Mouse (Mus musculus): Measurements from ENCODE around the gene Rab3ip. TPM values are rescaled to one million over a fixed set of nuclear protein-coding genes. Genes with fewer than 3 reads are reported as not detected.

Gene Rab3ip
- total RNA-seq, 2 experiments from 2014 or later: 24.9 to 29.2 TPM

- DNase-seq: no peak
- intact Hi-C loops (cut with DNase I): no loop called here
These were observed 26.7 kb downstream of the Rab3ip start for GRCm38 (mm10) chr10:116923651-116924495.

- no peak for DNase-seq
- intact Hi-C loops (cut with DNase I): no loop called here
These were observed 28.4 kb downstream of the Rab3ip start for GRCm38 (mm10) chr10:116922161-116922560.

- intact Hi-C loops (cut with DNase I): no loop called here
- no peak for DNase-seq
These were observed 29.2 kb downstream of the Rab3ip start for GRCm38 (mm10) chr10:116921416-116921815.

GRCm38 (mm10) chr10:116920641-116921040, 29.9 kb downstream of the Rab3ip start:
- DNase-seq: no peak
- intact Hi-C loops (cut with DNase I): no loop called here

- intact Hi-C loops (cut with DNase I): no loop called here
- no peak for DNase-seq
These were observed 30.9 kb downstream of the Rab3ip start for GRCm38 (mm10) chr10:116919368-116920317.

DNA sequence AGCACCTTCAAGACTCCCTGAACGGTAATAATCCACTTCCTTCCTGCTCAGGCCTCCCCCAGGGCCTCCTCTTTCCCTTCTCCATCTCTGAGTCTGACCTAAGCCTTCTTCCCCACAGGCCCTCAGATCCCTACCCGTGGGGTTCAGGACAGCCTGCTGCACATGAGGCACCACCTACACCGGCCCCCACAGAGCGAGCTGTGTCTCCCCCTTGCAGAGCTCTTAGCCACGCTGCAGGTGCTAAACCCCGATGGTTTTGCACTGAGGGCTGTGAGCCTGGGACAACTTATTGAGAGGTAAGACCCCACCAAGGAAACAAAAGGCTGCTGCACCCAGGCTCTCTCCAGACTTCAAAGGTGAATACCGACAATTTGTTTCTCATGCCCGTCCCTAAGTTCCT, 34.0 kb downstream of the Rab3ip start:
- intact Hi-C loops (cut with DNase I): no loop called here
- DNase-seq: no peak

GRCm38 (mm10) chr10:116915286-116915685, 35.3 kb downstream of the Rab3ip start:
- intact Hi-C loops (cut with DNase I): no loop called here
- no peak for DNase-seq

DNA sequence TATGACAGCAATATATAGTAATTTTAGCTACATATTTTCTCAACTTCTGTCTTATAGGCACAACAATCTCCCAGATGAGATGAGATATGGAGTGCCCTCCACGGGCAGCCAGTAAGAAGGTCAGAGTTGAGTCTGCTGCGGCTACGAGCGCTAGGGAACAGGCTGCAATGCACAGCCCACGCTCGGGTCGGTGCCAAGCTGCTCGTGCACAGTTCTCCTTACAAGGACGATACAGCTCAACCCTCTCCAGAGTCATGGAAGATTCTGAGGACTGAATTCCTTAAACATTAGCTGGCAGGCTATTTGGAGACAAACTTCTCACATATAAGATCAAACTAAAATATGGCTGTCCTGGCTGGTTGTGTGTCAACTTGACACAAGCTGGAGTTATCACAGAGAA, 36.0 kb downstream of the Rab3ip start:
- intact Hi-C loops (cut with DNase I): no loop called here
- no peak for DNase-seq

- intact Hi-C loops (cut with DNase I): no loop called here
- DNase-seq: no peak
These were observed 36.8 kb downstream of the Rab3ip start for GRCm38 (mm10) chr10:116913647-116914273.

DNA sequence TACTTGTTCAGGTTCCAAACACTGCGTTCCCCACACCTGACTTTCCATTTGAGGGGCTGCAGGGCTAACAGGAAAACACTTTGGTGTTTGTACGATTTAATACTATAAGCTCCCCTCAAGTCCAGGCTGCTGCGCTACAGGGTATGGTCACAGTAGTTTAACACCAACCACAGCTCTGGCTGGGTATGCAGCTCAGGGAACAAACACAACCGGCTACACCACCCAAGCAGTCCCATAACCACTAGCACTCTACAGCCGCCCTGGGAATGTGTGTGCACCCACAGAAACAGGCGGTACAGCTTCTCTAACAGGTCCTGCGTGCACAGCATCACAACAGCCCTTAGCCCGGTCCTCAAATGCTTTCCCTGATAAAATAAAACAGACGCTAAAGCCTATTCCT, 37.7 kb downstream of the Rab3ip start:
- DNase-seq: no peak
- intact Hi-C loops (cut with DNase I): no loop called here

DNA sequence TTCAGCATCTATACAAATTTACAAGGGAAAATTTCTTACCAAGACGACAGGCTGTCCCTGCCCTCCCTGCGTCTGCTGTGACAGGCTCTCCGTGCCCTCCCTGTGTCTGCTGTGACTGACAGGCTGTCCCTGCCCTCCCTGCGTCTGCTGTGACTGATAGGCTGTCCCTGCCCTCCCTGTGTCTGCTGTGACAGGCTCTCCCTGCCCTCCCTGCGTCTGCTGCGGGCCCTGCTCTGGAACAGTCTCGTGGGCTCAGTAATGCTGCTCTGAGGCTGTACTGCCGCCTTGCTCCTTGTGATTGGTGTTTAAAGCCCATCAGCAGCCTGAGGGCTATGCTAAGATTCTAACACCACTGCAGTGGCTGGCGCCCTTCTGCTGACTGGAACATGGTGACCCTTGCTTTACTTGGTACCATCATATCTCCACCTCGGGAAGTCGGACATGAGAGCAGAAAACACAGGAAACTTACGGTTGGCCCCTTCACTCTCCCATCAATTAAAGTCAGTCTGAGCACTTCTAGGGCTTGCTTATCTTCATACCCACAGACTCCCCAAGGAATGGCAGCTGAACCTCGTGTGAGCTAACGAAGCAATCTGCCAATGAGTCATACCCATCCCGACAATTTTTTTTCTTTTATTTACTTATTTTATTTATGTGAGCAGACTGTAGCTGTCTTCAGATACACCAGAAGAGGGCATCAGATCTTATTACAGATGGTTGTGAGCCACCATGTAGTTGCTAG, 41.5 kb downstream of the Rab3ip start:
- intact Hi-C loops (cut with DNase I): no loop called here
- no peak for DNase-seq

DNA sequence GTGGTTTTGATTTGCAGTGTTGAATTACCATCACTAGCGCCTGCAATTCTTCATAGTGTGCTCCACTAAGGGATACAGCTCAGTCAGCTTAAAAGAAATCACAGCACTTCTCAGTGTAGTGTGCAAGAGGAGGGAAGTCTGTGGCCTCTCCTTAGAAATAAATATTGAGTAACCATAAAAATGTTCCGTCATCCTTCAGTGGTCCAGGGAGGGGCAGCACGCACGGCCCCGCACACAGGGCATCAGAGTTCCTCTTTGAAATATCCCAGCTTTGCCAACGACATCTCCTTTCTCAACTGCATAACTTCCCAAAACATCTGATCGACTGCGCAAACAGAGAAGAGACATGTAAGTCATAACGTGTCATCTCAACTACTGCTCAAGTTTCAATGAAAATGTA, 43.8 kb downstream of the Rab3ip start:
- intact Hi-C loops (cut with DNase I): no loop called here
- no peak for DNase-seq

DNA sequence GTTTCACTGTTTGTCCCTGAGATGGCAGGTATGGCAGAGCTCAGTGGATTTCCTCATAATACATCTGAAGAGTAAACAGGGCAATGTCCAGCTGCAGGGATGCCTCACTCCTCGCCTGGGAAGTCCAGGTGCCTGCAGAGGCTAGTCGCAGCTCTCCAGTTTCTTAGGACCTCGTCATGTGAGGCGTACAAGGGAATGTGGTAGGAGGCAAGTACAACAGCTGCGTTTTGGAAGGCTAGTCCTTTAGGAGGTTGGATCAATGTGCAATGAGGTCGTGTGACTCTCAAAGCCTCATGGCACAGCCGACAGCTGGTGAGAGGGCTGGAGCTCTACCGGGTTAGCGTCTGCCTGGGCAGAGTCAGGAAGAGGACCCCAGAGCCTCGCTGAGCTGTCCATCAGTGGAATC, 46.1 kb downstream of the Rab3ip start:
- intact Hi-C loops (cut with DNase I): no loop called here
- no peak for DNase-seq

- DNase-seq: no peak
- intact Hi-C loops (cut with DNase I): no loop called here
These were observed 54.0 kb downstream of the Rab3ip start, which contains the start of gene Myrfl for GRCm38 (mm10) chr10:116896336-116897177. TSS of gene Myrfl (minus strand) at chr10:116896919.

DNA sequence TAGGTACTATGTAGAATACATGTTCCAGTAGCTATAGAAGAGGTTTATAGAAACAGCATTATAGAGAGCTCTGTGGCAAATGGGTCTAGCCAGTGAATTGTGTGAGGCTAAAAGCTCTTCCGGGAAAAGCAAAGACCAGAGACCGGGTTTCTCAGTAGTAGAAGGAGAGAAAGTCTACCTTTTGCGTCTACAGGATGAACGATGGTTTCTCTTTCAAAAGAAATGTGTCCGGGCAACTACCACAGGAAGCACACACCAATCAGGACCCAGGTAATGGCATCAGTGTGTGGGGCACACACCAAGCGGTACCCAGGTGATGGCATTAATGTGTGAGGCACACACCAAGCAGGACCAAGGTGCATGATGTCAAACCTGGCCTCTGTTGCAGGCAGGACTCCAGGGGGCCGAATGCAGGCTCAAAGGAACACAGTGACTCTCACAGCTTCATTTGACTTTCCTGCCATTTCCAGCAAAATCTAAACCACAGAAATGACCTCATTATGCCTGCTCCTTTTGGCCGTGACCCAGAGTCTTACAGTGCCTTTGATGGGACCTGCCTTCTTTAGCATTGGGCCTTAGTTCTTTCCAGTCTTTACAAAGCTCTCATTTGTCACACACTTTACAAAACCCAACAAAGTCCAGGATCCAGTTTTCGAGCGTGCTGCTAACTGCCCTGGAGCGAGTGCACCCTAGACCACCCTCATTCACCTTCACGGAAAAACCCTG, 55.3 kb downstream of the Rab3ip start:
- intact Hi-C loops (cut with DNase I): no loop called here
- no peak for DNase-seq

GRCm38 (mm10) chr10:116894540-116894939, 56.0 kb downstream of the Rab3ip start:
- DNase-seq: no peak
- intact Hi-C loops (cut with DNase I): no loop called here

DNA sequence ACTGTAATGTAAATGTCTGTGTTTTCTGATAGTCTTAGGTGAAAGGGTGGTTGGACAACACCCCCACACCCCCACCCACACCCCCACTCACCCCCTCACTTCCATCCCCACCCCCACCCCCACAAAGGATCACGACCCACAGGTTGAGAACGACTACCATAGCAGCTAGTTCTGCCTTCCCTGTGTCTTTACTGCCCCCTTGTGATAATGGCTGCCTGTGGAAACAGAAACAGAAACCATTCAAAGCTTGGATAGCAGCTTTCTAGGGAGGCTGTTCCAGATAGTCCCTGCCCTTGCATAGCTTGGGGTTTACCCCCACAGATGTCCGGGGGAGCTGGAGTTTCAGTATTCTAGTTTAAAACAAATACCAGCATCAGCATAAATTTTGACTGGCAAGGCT, 56.8 kb downstream of the Rab3ip start:
- no peak for DNase-seq
- intact Hi-C loops (cut with DNase I): no loop called here

- no peak for DNase-seq
- intact Hi-C loops (cut with DNase I): no loop called here
These were observed 60.0 kb downstream of the Rab3ip start for GRCm38 (mm10) chr10:116890587-116890986.

GRCm38 (mm10) chr10:116884552-116884951, 66.0 kb downstream of the Rab3ip start:
- intact Hi-C loops (cut with DNase I): no loop called here
- DNase-seq: no peak
